Mouse (Mus musculus) kidney, adult 2 months (tissue): ENCODE measurements around the gene Ascl4.

Source experiments
- CTCF ChIP-seq: fragments of 200-500 bp; conservative IDR thresholded peaks from 2 replicates; pipeline ENCODE4 v1.5.1; 2011; ENCODE audit warnings: low read depth, mild to moderate bottlenecking, control low read depth, low read length, moderate library complexity, mixed read lengths; ENCODE audit not compliant: insufficient read depth, insufficient read length
- POLR2A ChIP-seq: fragments of 200-500 bp; IDR thresholded peaks from one replicate; pipeline ENCODE4 v1.6.1; 2011; ENCODE audit warnings: low read depth, low read length, control low read depth

DNA sequence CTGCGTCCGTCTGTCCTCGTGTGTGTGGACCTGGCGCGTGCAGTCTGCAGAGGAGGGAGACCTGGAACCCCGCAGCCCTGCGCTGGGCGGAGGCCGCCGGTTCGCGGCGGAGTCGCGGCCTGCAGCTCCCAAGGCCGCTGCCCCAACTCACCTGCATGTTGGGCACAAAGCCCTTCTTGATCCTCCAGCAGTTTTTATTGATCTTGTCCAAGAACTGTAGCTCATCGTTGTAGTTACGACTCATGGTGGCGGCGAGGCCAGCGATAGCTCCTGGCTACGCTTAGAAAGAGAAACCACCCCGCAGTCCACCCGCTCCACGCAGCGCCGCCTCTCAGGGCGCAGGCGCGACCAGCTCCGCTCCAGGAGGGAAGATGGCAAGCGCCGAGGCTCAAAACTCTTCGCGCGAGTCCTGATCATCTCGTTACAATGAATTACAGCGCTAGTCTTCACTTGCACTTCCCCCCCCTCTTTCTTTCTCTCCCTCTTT, 30.0 kb downstream of the Ascl4 start, which contains the start of gene Rtcb:
- TF ChIP-seq POLR2A = no peak
- TF ChIP-seq CTCF = no peak
